Mouse (Mus musculus) embryonic facial prominence, embryonic 15.5 days (tissue): Measurements from ENCODE around the gene Ndufs5. TPM values are rescaled to one million over a fixed set of nuclear protein-coding genes. Genes with fewer than 3 reads are reported as not detected.

Experiments
- ATAC-seq: fragments of 200-750 bp; cut with Nextera tagmentation; 2 replicates; pipeline ENCODE4 v1.8.0; 2017; ENCODE audit warnings: low read depth, moderate TSS enrichment; ENCODE audit not compliant: insufficient number of reproducible peaks, low FRiP score, low TSS enrichment
- H3K27ac ChIP-seq: fragments of 300-500 bp; sonication (generic); replicated peaks from 2 replicates; pipeline ENCODE4 v1.5.1; 2015; ENCODE audit warnings: mild to moderate bottlenecking, inconsistent platforms
- H3K27me3 ChIP-seq: fragments of 300-500 bp; sonication (generic); 2 replicates; pipeline ENCODE4 v1.6.1; 2015; ENCODE audit warnings: inconsistent platforms
- H3K36me3 ChIP-seq: fragments of 300-500 bp; sonication (generic); 2 replicates; pipeline ENCODE4 v1.6.1; 2015; ENCODE audit warnings: mild to moderate bottlenecking, inconsistent platforms
- H3K4me1 ChIP-seq: fragments of 300-500 bp; sonication (generic); 2 replicates; pipeline ENCODE4 v1.6.1; 2015; ENCODE audit warnings: inconsistent platforms
- H3K4me2 ChIP-seq: fragments of 300-500 bp; sonication (generic); replicated peaks from 2 replicates; pipeline ENCODE4 v1.6.1; 2015; ENCODE audit warnings: mild to moderate bottlenecking, inconsistent platforms
- H3K4me3 ChIP-seq: fragments of 300-500 bp; sonication (generic); replicated peaks from 2 replicates; pipeline ENCODE4 v1.5.1; 2015; ENCODE audit warnings: mild to moderate bottlenecking, inconsistent platforms
- H3K9ac ChIP-seq: fragments of 300-500 bp; sonication (generic); 2 replicates; pipeline ENCODE4 v1.6.1; 2015; ENCODE audit warnings: inconsistent platforms
- H3K9me3 ChIP-seq: fragments of 300-500 bp; sonication (generic); replicated peaks from 2 replicates; pipeline ENCODE4 v1.6.1; 2016; ENCODE audit warnings: inconsistent platforms
- WGBS: fragments of 180-500 bp; shearing (Covaris S2); methylation state at CpG from one replicate; pipeline ENCODE4 v1.1.7; 2015; 5-methylcytosine and 5-hydroxymethylcytosine counted together
- polyA plus RNA-seq: library from polyadenylated mRNA; unstranded; fragments of >200 nt; fragmentation: Nextera tagmentation; extraction: Ambion mirVana; gene quantifications from 2 replicates; pipeline ENCODE4 v1.2.1, GENCODE M21; 2015

Gene Ndufs5
- polyA plus RNA-seq, 1 experiment from 2014 or later = 313 TPM

DNA sequence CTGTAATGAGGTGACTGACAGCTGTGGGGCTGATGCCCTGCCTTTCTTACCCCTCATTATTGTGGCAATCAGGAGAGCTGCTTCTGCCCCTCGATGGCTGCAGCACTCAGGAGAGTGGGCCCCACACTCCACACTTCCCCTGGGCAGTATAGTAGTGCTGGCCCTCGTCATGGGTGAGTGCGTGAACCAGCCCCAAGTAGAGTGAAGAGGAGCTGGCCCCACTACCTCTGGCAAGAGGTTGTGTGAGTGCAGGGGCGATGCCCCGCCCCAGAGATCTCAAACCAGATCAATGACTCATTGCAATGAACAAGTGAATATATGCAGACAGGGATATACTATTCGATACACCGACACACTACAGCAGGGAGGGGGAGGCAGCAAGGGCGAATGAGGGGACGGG lies 15.5 kb upstream of the Ndufs5 start:
- peaks cover 32% of the 10 kb centered on the region for H3K36me3 ChIP-seq
- H3K27ac ChIP-seq = no peak overlapping the region
- no peak overlapping the region for H3K4me2 ChIP-seq
- no peaks in the 10 kb centered on the region for H3K27me3 ChIP-seq
- no peak overlapping the region for H3K9ac ChIP-seq
- no peaks in the 10 kb centered on the region for H3K4me1 ChIP-seq
- H3K9me3 ChIP-seq = no peaks in the 10 kb centered on the region
- no peak for ATAC-seq
- H3K4me3 ChIP-seq = no peak overlapping the region
- 86% methylated on average over 9 of the region's 9 CpGs for WGBS

- WGBS = 76% methylated on average over 2 of the region's 2 CpGs
- no peak overlapping the region for H3K27ac ChIP-seq
- ATAC-seq = no peak; the same call in 1 of the 2 replicates
Observed at GRCm38 (mm10) chr4:123732921-123733320, 14.9 kb upstream of the Ndufs5 start.

GRCm38 (mm10) chr4:123732163-123732910 lies 14.3 kb upstream of the Ndufs5 start:
- no peak overlapping the region for H3K4me3 ChIP-seq
- no peaks in the 10 kb centered on the region for H3K27me3 ChIP-seq
- H3K4me2 ChIP-seq = no peak overlapping the region
- no peaks in the 10 kb centered on the region for H3K9me3 ChIP-seq
- H3K4me1 ChIP-seq = no peaks in the 10 kb centered on the region
- peaks cover 22% of the 10 kb centered on the region for H3K36me3 ChIP-seq
- no peak overlapping the region for H3K9ac ChIP-seq
- WGBS = 88% methylated on average over 4 of the region's 4 CpGs
- no peak for ATAC-seq
- H3K27ac ChIP-seq = no peak overlapping the region

More at GRCm38 (mm10) chr4:123732921-123733320, 14.9 kb upstream of the Ndufs5 start:
- Histone ChIP-seq H3K4me2 (no peak overlapping the region), H3K36me3 (peaks cover 26% of the 10 kb centered on the region), H3K4me3 (no peak overlapping the region), H3K9me3 (no peaks in the 10 kb centered on the region), H3K9ac (no peak overlapping the region), H3K27me3 (no peaks in the 10 kb centered on the region), H3K4me1 (no peaks in the 10 kb centered on the region)

GRCm38 (mm10) chr4:123721761-123722160 lies 3.8 kb upstream of the Ndufs5 start:
- WGBS = 87% methylated on average over 4 of the region's 4 CpGs
- ATAC-seq = no peak
- H3K27ac ChIP-seq = no peak overlapping the region
- H3K27me3 ChIP-seq = no peaks in the 10 kb centered on the region
- no peak overlapping the region for H3K4me2 ChIP-seq
- H3K4me1 ChIP-seq = peaks cover 3% of the 10 kb centered on the region
- no peak overlapping the region for H3K4me3 ChIP-seq
- H3K36me3 ChIP-seq = no peaks in the 10 kb centered on the region
- H3K9ac ChIP-seq = no peak overlapping the region
- no peaks in the 10 kb centered on the region for H3K9me3 ChIP-seq

- Histone ChIP-seq H3K4me3 (peak overlapping the region; percentile 81), H3K9ac (no peak overlapping the region), H3K9me3 (no peaks in the 10 kb centered on the region), H3K4me1 (peaks cover 3% of the 10 kb centered on the region), H3K27ac (peak overlapping the region; percentile 55; the same call in 1 of the 2 replicates), H3K4me2 (peak overlapping the region; percentile 66), H3K27me3 (no peaks in the 10 kb centered on the region), H3K36me3 (peaks cover 25% of the 10 kb centered on the region)
- no peak for ATAC-seq
- 22% methylated on average over 7 of the region's 7 CpGs for WGBS
Observed at GRCm38 (mm10) chr4:123718434-123718780, 405 bp upstream of the Ndufs5 start.

DNA sequence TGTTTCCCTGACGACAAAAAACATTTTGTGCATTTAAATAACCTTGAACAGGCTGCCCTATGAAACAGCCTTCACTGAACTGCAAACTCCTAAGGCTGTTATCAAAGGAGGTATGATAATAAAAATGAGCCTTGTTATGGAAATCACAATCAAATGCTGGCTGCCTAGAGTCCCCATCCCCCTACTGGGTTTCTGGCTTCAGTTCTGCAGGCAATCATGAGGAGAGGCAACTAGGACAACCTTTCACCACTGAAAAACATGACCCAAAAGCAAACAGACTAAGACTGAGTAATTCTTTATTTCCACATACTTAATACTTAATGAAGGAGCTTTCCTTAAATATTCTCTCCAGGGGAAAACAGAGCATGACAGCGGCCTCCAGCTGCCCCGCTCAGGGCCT lies 5.6 kb downstream of the Ndufs5 start:
- Histone ChIP-seq H3K9ac (no peak overlapping the region), H3K9me3 (no peaks in the 10 kb centered on the region), H3K4me2 (no peak overlapping the region), H3K4me3 (no peak overlapping the region), H3K4me1 (peaks cover 3% of the 10 kb centered on the region), H3K27me3 (no peaks in the 10 kb centered on the region), H3K27ac (no peak overlapping the region), H3K36me3 (peaks cover 35% of the 10 kb centered on the region)
- ATAC-seq = no peak
- 86% methylated on average over 3 of the region's 3 CpGs for WGBS

DNA sequence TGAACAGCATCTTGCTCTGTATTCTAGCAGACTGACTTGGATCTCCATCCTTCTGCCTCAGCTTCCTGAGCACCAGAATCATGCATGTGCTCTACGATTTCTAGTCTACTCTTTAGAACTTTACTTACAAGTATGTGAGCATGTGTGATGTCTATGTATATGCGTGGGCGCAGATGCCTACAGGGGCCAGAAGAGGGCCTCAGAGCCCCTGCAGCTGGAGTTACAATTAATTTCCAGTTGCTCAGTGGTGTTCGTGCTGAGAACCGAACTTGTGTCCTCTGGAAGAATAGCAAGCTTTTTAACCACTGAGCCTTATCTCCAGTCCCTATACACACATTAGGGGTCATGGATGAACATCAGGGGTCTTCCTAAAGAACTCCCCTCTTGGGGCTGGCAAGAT lies 10.7 kb downstream of the Ndufs5 start:
- Histone ChIP-seq H3K27me3 (no peaks in the 10 kb centered on the region), H3K4me1 (no peaks in the 10 kb centered on the region), H3K9ac (no peak overlapping the region), H3K9me3 (no peaks in the 10 kb centered on the region), H3K27ac (no peak overlapping the region), H3K4me2 (no peak overlapping the region), H3K36me3 (peaks cover 4% of the 10 kb centered on the region), H3K4me3 (no peak overlapping the region)
- 91% methylated on average over 5 of the region's 5 CpGs for WGBS
- ATAC-seq = no peak

DNA sequence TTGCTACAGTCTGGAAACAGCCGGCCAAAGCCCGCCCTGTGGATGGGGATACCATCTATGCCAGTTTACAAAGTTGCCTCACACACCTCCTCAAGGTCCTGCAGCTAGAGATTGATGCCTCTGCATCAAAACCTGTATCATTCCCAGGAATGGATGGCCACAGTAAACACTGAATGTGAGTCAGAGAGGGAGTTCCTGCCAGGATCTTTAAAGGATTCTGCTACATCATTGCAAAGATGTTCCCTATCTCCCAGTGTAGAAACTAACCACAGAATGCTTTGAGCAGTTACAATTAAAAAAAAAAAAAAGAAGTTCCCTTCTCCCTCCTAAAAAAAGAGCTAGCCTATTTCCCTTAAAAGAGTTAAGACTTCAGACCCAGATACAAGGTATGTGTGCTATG lies 12.7 kb downstream of the Ndufs5 start:
- Histone ChIP-seq H3K27me3 (no peaks in the 10 kb centered on the region), H3K4me2 (no peak overlapping the region), H3K36me3 (no peaks in the 10 kb centered on the region), H3K4me1 (no peaks in the 10 kb centered on the region), H3K27ac (no peak overlapping the region), H3K9ac (no peak overlapping the region), H3K4me3 (no peak overlapping the region), H3K9me3 (no peaks in the 10 kb centered on the region)
- no peak for ATAC-seq
- 82% methylated on average over 2 of the region's 2 CpGs for WGBS

- no peak for ATAC-seq
- H3K4me1 ChIP-seq = no peaks in the 10 kb centered on the region
- WGBS = 84% methylated on average over 12 of the region's 12 CpGs
Observed at GRCm38 (mm10) chr4:123693384-123693783, 24.6 kb downstream of the Ndufs5 start.

DNA sequence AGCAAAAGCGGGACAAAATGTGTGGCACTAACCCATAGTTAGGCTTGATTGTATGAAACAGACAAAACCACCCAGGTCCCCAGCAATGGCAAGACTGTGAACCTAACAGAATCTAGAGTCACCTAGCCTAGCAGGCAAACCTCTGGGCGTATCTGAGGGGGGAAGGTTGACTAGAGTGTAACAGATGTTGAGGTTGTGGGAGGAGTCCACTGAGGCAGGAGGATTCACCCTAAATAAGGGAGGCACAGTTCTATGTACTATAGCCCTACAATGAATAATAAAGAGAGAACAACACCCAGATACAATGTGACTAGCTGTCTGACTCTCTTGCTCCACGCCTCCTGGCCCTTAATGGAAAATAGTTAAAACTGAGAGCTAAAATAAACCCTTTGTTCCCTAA lies 25.9 kb downstream of the Ndufs5 start:
- Histone ChIP-seq H3K4me2 (no peak overlapping the region), H3K27ac (no peak overlapping the region), H3K4me1 (peaks cover 3% of the 10 kb centered on the region; the same call in 1 of the 2 replicates), H3K36me3 (no peaks in the 10 kb centered on the region), H3K27me3 (no peaks in the 10 kb centered on the region), H3K9me3 (no peaks in the 10 kb centered on the region), H3K4me3 (no peak overlapping the region), H3K9ac (no peak overlapping the region)
- WGBS = 85% methylated on average over 3 of the region's 3 CpGs
- ATAC-seq = no peak

More at GRCm38 (mm10) chr4:123693384-123693783, 24.6 kb downstream of the Ndufs5 start:
- no peaks in the 10 kb centered on the region for H3K9me3 ChIP-seq
- H3K4me3 ChIP-seq = no peak overlapping the region
- no peak overlapping the region for H3K27ac ChIP-seq
- no peaks in the 10 kb centered on the region for H3K27me3 ChIP-seq
- H3K9ac ChIP-seq = no peak overlapping the region
- H3K4me2 ChIP-seq = no peak overlapping the region
- H3K36me3 ChIP-seq = no peaks in the 10 kb centered on the region

- Histone ChIP-seq H3K27me3 (no peaks in the 10 kb centered on the region; the same call in 1 of the 2 replicates), H3K4me2 (no peak overlapping the region), H3K4me1 (peaks cover 15% of the 10 kb centered on the region), H3K27ac (no peak overlapping the region), H3K9ac (no peak overlapping the region), H3K36me3 (no peaks in the 10 kb centered on the region), H3K9me3 (no peaks in the 10 kb centered on the region), H3K4me3 (no peak overlapping the region)
- no peak for ATAC-seq
- 78% methylated on average over 10 of the region's 10 CpGs for WGBS
Observed at GRCm38 (mm10) chr4:123690311-123690710, 27.7 kb downstream of the Ndufs5 start.
